Mouse (Mus musculus): ENCODE measurements around the gene Gm9821. TPM values are rescaled to one million over a fixed set of nuclear protein-coding genes. Genes with fewer than 3 reads are reported as not detected.

Gene Gm9821
- total RNA-seq (2023): not detected

DNA sequence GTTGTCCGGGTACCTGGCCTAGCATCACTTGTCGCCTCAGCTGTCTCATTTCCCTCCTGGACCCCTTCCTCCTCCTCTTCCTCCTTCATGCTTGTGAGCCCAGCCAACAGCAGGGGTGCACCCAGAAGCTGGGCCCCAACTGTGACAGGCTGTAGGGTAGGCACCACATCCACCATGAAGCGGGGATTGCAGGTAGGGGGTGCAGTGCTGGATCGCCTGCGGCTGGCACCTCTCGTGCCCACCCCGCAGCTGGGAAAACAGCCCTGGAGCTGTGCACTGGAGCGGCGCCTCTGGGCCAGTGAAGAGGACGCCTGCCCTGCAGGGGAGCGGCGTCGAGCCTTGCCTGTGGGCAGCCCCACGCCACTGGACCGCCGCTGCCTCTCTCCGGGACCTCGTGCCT lies at the start of gene Gm9821:
Gene Gm9821, plus strand, starts transcription at position 221 of the 400 bp plus-strand sequence.

DNA sequence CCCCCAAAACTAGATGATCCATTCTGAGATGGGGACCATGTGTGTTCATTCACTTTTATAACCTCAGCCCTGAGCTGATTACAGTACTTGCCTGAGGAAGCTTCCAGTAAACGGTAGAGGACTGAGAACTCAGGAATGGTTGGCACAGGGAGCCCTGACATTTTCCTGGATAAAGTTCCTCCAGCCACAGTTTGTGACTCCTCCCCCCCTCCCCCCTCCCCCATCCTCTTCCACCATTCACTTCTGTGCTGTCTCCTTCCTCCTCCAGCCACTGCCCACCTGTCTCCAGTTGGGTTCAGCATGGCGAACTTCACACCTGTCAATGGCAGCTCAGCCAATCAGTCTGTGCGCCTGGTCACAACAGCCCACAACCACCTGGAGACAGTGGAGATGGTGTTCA lies 18.6 kb upstream of the Gm9821 start, which contains the start of gene Chrm4:
Gene Chrm4, plus strand, starts transcription at position 301 of the 400 bp plus-strand sequence.

DNA sequence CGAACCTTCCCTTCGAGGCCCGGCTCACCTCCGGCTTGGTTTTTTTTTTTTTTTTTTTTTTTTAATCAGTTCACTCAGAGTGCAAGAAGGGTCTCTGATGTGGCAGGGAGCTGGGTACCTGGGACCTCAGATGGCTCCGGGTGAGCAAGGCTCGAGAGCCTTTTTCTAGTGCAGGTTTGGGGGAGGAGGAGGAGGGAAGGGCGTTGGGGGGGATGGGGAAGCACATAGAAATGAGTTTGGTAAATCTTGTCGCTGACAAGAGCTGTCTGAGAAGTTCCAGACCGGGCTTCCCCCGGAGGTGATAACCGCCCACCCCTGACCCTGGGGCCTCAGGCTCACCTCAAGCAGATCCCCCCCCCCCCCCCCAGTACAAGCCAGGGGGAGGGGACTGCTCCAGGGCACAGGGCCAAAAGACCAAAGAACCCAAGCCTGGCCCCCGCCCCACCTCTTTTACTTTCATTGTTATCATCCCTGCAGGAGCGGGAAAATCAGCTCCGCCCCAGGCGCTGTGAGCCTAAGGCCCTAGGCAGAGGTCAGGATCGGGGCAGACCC lies 13.3 kb upstream of the Gm9821 start, which contains the start of gene Mdk:
Gene Mdk, minus strand, starts transcription at position 138 of the 552 bp plus-strand sequence.

DNA sequence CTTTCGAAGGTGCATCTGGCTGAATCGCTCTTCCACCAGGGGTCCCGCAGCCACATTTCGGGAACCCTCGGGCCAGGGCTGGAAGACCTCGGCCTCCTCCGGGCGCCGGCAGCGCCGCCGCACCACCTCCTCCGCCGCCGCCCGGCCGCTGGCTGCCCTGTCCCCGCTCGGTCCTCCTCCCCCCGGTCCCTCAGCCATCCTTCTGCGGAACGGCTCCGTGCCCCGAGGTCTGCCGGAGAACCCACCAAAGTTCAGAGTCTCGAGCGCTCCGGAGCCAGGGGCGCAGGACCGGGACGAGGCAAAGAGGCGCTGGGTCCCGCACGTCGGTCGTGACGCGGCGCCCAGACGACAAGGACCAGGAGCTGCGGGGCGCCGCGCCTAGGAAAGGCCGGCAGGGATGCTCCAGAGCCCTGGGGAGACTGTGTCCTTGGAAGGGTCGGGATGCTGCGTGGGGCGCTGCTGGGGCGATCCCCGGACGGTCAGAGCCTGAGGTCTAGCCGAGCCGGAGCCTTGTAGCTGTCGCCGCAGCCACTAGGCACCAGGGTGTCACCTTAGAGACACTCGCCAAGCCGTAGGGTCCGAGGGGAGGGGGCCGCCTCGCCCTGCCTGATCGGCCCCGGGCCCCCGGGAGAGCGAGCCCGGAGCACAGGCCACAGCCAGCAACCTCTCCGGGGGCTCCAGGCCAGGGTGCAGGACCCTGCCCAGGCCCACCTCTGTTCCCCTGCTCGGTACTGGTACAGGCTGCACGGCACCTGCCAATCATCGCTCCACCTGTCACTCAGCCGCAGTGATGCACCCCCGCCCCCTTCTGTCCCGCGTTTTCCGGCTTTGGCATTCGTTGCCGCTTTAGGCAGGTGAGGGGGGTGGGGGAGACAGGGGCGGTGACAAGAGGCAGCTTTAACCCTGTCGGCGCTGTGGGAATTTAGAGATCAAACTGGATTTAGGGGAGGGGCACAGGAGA lies 30.4 kb downstream of the Gm9821 start, which contains the start of gene Dgkz:
Gene Dgkz, minus strand, starts transcription at position 284 of the 961 bp plus-strand sequence.

Other genes starting within 250 kb of the Gm9821 start
- gene Atg13, start 235.1 kb upstream of the Gm9821 start, total RNA-seq (2023): 10 to 100 TPM; 36.4 to 36.5 TPM
- gene Harbi1, start 234.9 kb upstream of the Gm9821 start, total RNA-seq (2023): 1 to 10 TPM; 4.9 to 5.7 TPM
- 10 to 100 TPM; 52.2 to 54.8 TPM for gene Ambra1, start 215.6 kb upstream of the Gm9821 start, total RNA-seq (2023)
- gene Chrm4, start 18.5 kb upstream of the Gm9821 start, total RNA-seq (2023): under 1 TPM; 0.34 to 0.85 TPM
- 1 to 10 TPM; 1.4 to 3.0 TPM for gene Mdk, start 13.4 kb upstream of the Gm9821 start, total RNA-seq (2023)
- 100 to 1,000 TPM; 199 to 212 TPM for gene Dgkz, start 30.2 kb downstream of the Gm9821 start, total RNA-seq (2023)
- gene Creb3l1, start 78.8 kb downstream of the Gm9821 start, total RNA-seq (2023): under 1 TPM; 0.46 to 0.92 TPM
- 100 to 1,000 TPM; 110 to 119 TPM for gene Phf21a, start 147.4 kb downstream of the Gm9821 start, total RNA-seq (2023)

Data from monocyte, adult 59 days (primary cell).